Mouse (Mus musculus) hindbrain, embryonic 14.5 days (tissue): ENCODE data around the gene Gm9821. TPM values are rescaled to one million over a fixed set of nuclear protein-coding genes. Genes with fewer than 3 reads are reported as not detected.

Source experiments
- ATAC-seq: fragments of 200-750 bp; cut with Nextera tagmentation; 2 replicates; pipeline ENCODE4 v1.8.0; 2017; ENCODE audit warnings: moderate number of reproducible peaks, mild to moderate bottlenecking, moderate TSS enrichment, moderate library complexity; ENCODE audit not compliant: low FRiP score
- DNase-seq: peaks from one replicate; pipeline ENCODE4 v3.0.0-alpha.2; 2015; ENCODE audit warnings: low spot score
- H3K27ac ChIP-seq: fragments of 300-500 bp; sonication (generic); 2 replicates; pipeline ENCODE4 v1.5.1; 2014; ENCODE audit warnings: mild to moderate bottlenecking, moderate library complexity
- H3K27me3 ChIP-seq: fragments of 300-500 bp; sonication (generic); 2 replicates; pipeline ENCODE4 v1.6.1; 2014; ENCODE audit warnings: mild to moderate bottlenecking, low read length, mixed read lengths; ENCODE audit not compliant: control insufficient read depth, insufficient read depth
- H3K36me3 ChIP-seq: fragments of 300-500 bp; sonication (generic); replicated peaks from 2 replicates; pipeline ENCODE4 v1.6.1; 2014; ENCODE audit not compliant: control insufficient read depth, insufficient read depth
- H3K4me1 ChIP-seq: fragments of 300-500 bp; sonication (generic); replicated peaks from 2 replicates; pipeline ENCODE4 v1.6.1; 2014; ENCODE audit warnings: antibody characterized with exemption, low read length, mixed read lengths; ENCODE audit not compliant: control insufficient read depth, insufficient read depth
- H3K4me2 ChIP-seq: fragments of 300-500 bp; sonication (generic); replicated peaks from 2 replicates; pipeline ENCODE4 v1.6.1; 2014; ENCODE audit warnings: mild to moderate bottlenecking, moderate library complexity
- H3K4me3 ChIP-seq: fragments of 300-500 bp; sonication (generic); replicated peaks from 2 replicates; pipeline ENCODE4 v1.5.1; 2014; ENCODE audit warnings: mild to moderate bottlenecking, low read length
- H3K9ac ChIP-seq: fragments of 300-500 bp; sonication (generic); 2 replicates; pipeline ENCODE4 v1.6.1; 2014
- H3K9me3 ChIP-seq: fragments of 300-500 bp; sonication (generic); 2 replicates; pipeline ENCODE4 v1.6.1; 2016; ENCODE audit warnings: low read length; ENCODE audit not compliant: control insufficient read depth
- WGBS: fragments of 180-500 bp; shearing (Covaris S2); extraction: QIAGEN DNeasy Blood & Tissue Kit; methylation state at CpG from one replicate; pipeline ENCODE4 v1.1.7; 2014; 5-methylcytosine and 5-hydroxymethylcytosine counted together
- polyA plus RNA-seq: library from polyadenylated mRNA; unstranded; fragments of >200 nt; fragmentation: Nextera tagmentation; extraction: Ambion mirVana; gene quantifications from 2 replicates; pipeline ENCODE4 v1.2.1, GENCODE M21; 2014

The Gm9821 gene
- polyA plus RNA-seq, 1 experiment from 2014 or later = 0.39 TPM

GRCm38 (mm10) chr2:91913328-91914110 lies 32.0 kb upstream of the Gm9821 start:
- H3K27me3 ChIP-seq = no peaks in the 10 kb centered on the region
- no peaks in the 10 kb centered on the region for H3K4me1 ChIP-seq
- H3K9ac ChIP-seq = no peak overlapping the region
- 89% methylated on average over 7 of the region's 7 CpGs for WGBS
- H3K27ac ChIP-seq = no peak overlapping the region
- ATAC-seq = no peak
- H3K9me3 ChIP-seq = no peaks in the 10 kb centered on the region
- H3K36me3 ChIP-seq = peaks cover 87% of the 10 kb centered on the region
- H3K4me3 ChIP-seq = no peak overlapping the region
- H3K4me2 ChIP-seq = no peak overlapping the region
- DNase-seq = no peak

GRCm38 (mm10) chr2:91916346-91916977 lies 29.0 kb upstream of the Gm9821 start:
- Histone ChIP-seq H3K27me3 (peaks cover 22% of the 10 kb centered on the region), H3K36me3 (peaks cover 74% of the 10 kb centered on the region), H3K27ac (no peak overlapping the region), H3K9me3 (no peaks in the 10 kb centered on the region), H3K4me3 (no peak overlapping the region), H3K4me2 (no peak overlapping the region), H3K9ac (no peak overlapping the region), H3K4me1 (peaks cover 5% of the 10 kb centered on the region)
- ATAC-seq (no peak), DNase-seq (no peak)
- WGBS = 92% methylated on average over 7 of the region's 7 CpGs

GRCm38 (mm10) chr2:91917096-91917495 lies 28.4 kb upstream of the Gm9821 start:
- no peak overlapping the region for H3K4me2 ChIP-seq
- no peak overlapping the region for H3K27ac ChIP-seq
- H3K4me1 ChIP-seq = peaks cover 6% of the 10 kb centered on the region
- 90% methylated on average over 7 of the region's 7 CpGs for WGBS
- peaks cover 68% of the 10 kb centered on the region for H3K36me3 ChIP-seq
- ATAC-seq (no peak), DNase-seq (no peak)
- H3K27me3 ChIP-seq = peaks cover 28% of the 10 kb centered on the region
- H3K9ac ChIP-seq = no peak overlapping the region
- H3K9me3 ChIP-seq = no peaks in the 10 kb centered on the region
- H3K4me3 ChIP-seq = no peak overlapping the region

GRCm38 (mm10) chr2:91920130-91920529 lies 25.4 kb upstream of the Gm9821 start:
- H3K9me3 ChIP-seq = no peaks in the 10 kb centered on the region
- H3K4me1 ChIP-seq = peaks cover 13% of the 10 kb centered on the region
- no peak overlapping the region for H3K9ac ChIP-seq
- peaks cover 39% of the 10 kb centered on the region for H3K36me3 ChIP-seq
- no peak overlapping the region for H3K4me2 ChIP-seq
- H3K27ac ChIP-seq = no peak overlapping the region
- DNase-seq (no peak), ATAC-seq (no peak)
- 80% methylated on average over 4 of the region's 4 CpGs for WGBS
- no peak overlapping the region for H3K4me3 ChIP-seq
- peaks cover 59% of the 10 kb centered on the region for H3K27me3 ChIP-seq

- Histone ChIP-seq H3K36me3 (peaks cover 32% of the 10 kb centered on the region), H3K27ac (no peak overlapping the region), H3K27me3 (peaks cover 59% of the 10 kb centered on the region), H3K9ac (peak overlapping the region; percentile 54), H3K4me2 (peak overlapping the region; percentile 93), H3K4me1 (peaks cover 13% of the 10 kb centered on the region), H3K4me3 (peak overlapping the region; percentile 63), H3K9me3 (no peaks in the 10 kb centered on the region)
- WGBS = 6% methylated on average over 31 of the region's 31 CpGs
- DNase-seq = no peak
- ATAC-seq = peak; percentile 22; the same call in 1 of the 2 replicates
Observed at GRCm38 (mm10) chr2:91921181-91921789, 24.2 kb upstream of the Gm9821 start.

GRCm38 (mm10) chr2:91921790-91922570 lies 23.5 kb upstream of the Gm9821 start:
- H3K4me3 ChIP-seq = peak overlapping the region; percentile 63
- peaks cover 25% of the 10 kb centered on the region for H3K36me3 ChIP-seq
- peak overlapping the region; percentile 54 for H3K9ac ChIP-seq
- under 1% methylated on average over 63 of the region's 64 CpGs for WGBS
- ATAC-seq = peak; percentile 61
- peaks cover 59% of the 10 kb centered on the region for H3K27me3 ChIP-seq
- H3K9me3 ChIP-seq = no peaks in the 10 kb centered on the region
- peak overlapping the region; percentile 93 for H3K4me2 ChIP-seq
- no peak overlapping the region for H3K27ac ChIP-seq
- DNase-seq = peak; percentile 72
- H3K4me1 ChIP-seq = peaks cover 13% of the 10 kb centered on the region

GRCm38 (mm10) chr2:91922586-91923414 lies 22.7 kb upstream of the Gm9821 start:
- WGBS = 2% methylated on average over 37 of the region's 37 CpGs
- no peak overlapping the region for H3K27ac ChIP-seq
- peak overlapping the region; percentile 93 for H3K4me2 ChIP-seq
- no peak overlapping the region for H3K9ac ChIP-seq
- ATAC-seq (no peak), DNase-seq (no peak)
- peaks cover 13% of the 10 kb centered on the region for H3K4me1 ChIP-seq
- no peaks in the 10 kb centered on the region for H3K9me3 ChIP-seq
- peaks cover 17% of the 10 kb centered on the region for H3K36me3 ChIP-seq
- H3K27me3 ChIP-seq = peaks cover 59% of the 10 kb centered on the region
- H3K4me3 ChIP-seq = peak overlapping the region; percentile 63
